Mouse (Mus musculus) CH12.LX (cell line): Measurements from ENCODE around the gene Kdm4b. TPM values are rescaled to one million over a fixed set of nuclear protein-coding genes. Genes with fewer than 3 reads are reported as not detected.

Source experiments
- DNase-seq: peaks from one replicate; pipeline ENCODE4 v3.0.0-alpha.2; 2013; ENCODE audit errors: extremely low read depth
- H3K27ac ChIP-seq: 2 replicates; pipeline ENCODE4 v1.5.1; 2012; ENCODE audit warnings: low read depth, mild to moderate bottlenecking, control low read depth, moderate library complexity; ENCODE audit not compliant: insufficient read depth
- H3K27me3 ChIP-seq: replicated peaks from 2 replicates; pipeline ENCODE3; 2012; ENCODE audit warnings: inconsistent platforms
- H3K36me3 ChIP-seq, 2 experiments: replicated peaks in 1 of 2; 2 replicates each; pipeline versions ENCODE3 to v1.6.1; 2012; ENCODE audit warnings: inconsistent platforms in 1 of 2, low read length in 1 of 2, mild to moderate bottlenecking in 1 of 2, mixed read lengths in 1 of 2, moderate library complexity in 1 of 2; ENCODE audit not compliant: control insufficient read depth in 1 of 2, insufficient read depth in 1 of 2
- H3K4me1 ChIP-seq, 2 experiments: 2 replicates each; pipeline ENCODE4 v1.6.1; 2012; ENCODE audit warnings: inconsistent platforms in 1 of 2, moderate library complexity in 1 of 2; ENCODE audit not compliant: insufficient read depth in 2 of 2, control insufficient read depth in 1 of 2
- H3K4me2 ChIP-seq: 2 replicates; pipeline ENCODE4 v1.6.1; 2012; ENCODE audit warnings: low read depth, mild to moderate bottlenecking, control low read depth; ENCODE audit not compliant: poor library complexity, insufficient read depth, severe bottlenecking
- H3K4me3 ChIP-seq, 3 experiments: fragments of 150-350 bp in 1 of 3; sonication (generic) in 1 of 3; replicated peaks in 1 of 3; 2 replicates each; pipeline versions ENCODE3 to v1.5.1; 2011 to 2012; ENCODE audit warnings: low read depth in 2 of 3, low read length in 2 of 3, mild to moderate bottlenecking in 2 of 3, moderate library complexity in 2 of 3, control low read depth in 1 of 3, improper control_type of control experiment in 1 of 3, inconsistent platforms in 1 of 3, mixed read lengths in 1 of 3; ENCODE audit not compliant: poor library complexity in 1 of 3
- H3K79me2 ChIP-seq: replicated peaks from 2 replicates; pipeline ENCODE4 v1.6.1; 2012; ENCODE audit warnings: mild to moderate bottlenecking, moderate library complexity; ENCODE audit not compliant: control insufficient read depth, poor library complexity, insufficient read depth, severe bottlenecking; ENCODE audit errors: extremely low read depth
- H3K9ac ChIP-seq: 2 replicates; pipeline ENCODE4 v1.6.1; 2012; ENCODE audit warnings: low read depth, mild to moderate bottlenecking, control low read depth, moderate library complexity; ENCODE audit not compliant: insufficient read depth
- H3K9me3 ChIP-seq: replicated peaks from 2 replicates; pipeline ENCODE3; 2012; ENCODE audit warnings: low read length, inconsistent platforms, mixed read lengths
- CHD2 ChIP-seq: IDR thresholded peaks from 2 replicates; pipeline ENCODE4 v1.6.1; 2011; ENCODE audit warnings: low read length, improper control_type of control experiment
- CTCF ChIP-seq, 2 experiments: IDR thresholded peaks in 1 of 2; conservative IDR thresholded peaks in 1 of 2; 2 replicates each; pipeline ENCODE4 v1.5.1; 2011 to 2012; ENCODE audit warnings: low read depth in 2 of 2, low read length in 2 of 2, improper control_type of control experiment in 1 of 2, inconsistent platforms in 1 of 2, mild to moderate bottlenecking in 1 of 2, moderate library complexity in 1 of 2
- ELF1 ChIP-seq: IDR thresholded peaks from 2 replicates; pipeline ENCODE4 v1.6.1; 2014; ENCODE audit warnings: low read depth, mild to moderate bottlenecking, inconsistent platforms, low read length, improper control_type of control experiment
- EP300 ChIP-seq: IDR thresholded peaks from 2 replicates; pipeline ENCODE4 v1.6.1; 2011; ENCODE audit warnings: low read length, improper control_type of control experiment
- ETS1 ChIP-seq: conservative IDR thresholded peaks from 2 replicates; pipeline ENCODE4 v1.6.1; 2012; ENCODE audit warnings: low read depth, mild to moderate bottlenecking, inconsistent platforms, low read length, improper control_type of control experiment, moderate library complexity
- GABPA ChIP-seq: IDR thresholded peaks from 2 replicates; pipeline ENCODE4 v1.6.1; 2012; ENCODE audit warnings: low read depth, low read length, improper control_type of control experiment, inconsistent platforms; ENCODE audit not compliant: insufficient replicate concordance
- HCFC1 ChIP-seq: IDR thresholded peaks from 2 replicates; pipeline ENCODE4 v1.6.1; 2012; ENCODE audit warnings: low read depth, mild to moderate bottlenecking, inconsistent platforms, low read length, improper control_type of control experiment
- JUN ChIP-seq: IDR thresholded peaks from 2 replicates; pipeline ENCODE4 v1.6.1; 2011; ENCODE audit warnings: low read depth, mild to moderate bottlenecking, low read length, improper control_type of control experiment, moderate library complexity; ENCODE audit not compliant: insufficient read depth
- JUND ChIP-seq: conservative IDR thresholded peaks from 2 replicates; pipeline ENCODE4 v1.6.1; 2011; ENCODE audit warnings: low read depth, low read length, improper control_type of control experiment
- MAX ChIP-seq: IDR thresholded peaks from 2 replicates; pipeline ENCODE4 v1.6.1; 2011; ENCODE audit warnings: low read length, improper control_type of control experiment
- MEF2A ChIP-seq: IDR thresholded peaks from 2 replicates; pipeline ENCODE4 v1.6.1; 2014; ENCODE audit warnings: low read depth, mild to moderate bottlenecking, inconsistent platforms, low read length, improper control_type of control experiment, borderline replicate concordance
- NELFE ChIP-seq: IDR thresholded peaks from 2 replicates; pipeline ENCODE4 v1.6.1; 2011; ENCODE audit warnings: low read depth, low read length, improper control_type of control experiment
- POLR2A ChIP-seq: IDR thresholded peaks from 2 replicates; pipeline ENCODE4 v1.6.1; 2011; ENCODE audit warnings: low read depth, mild to moderate bottlenecking, improper control_type of control experiment, low read length
- RAD21 ChIP-seq: IDR thresholded peaks from 2 replicates; pipeline ENCODE4 v1.6.1; 2011; ENCODE audit warnings: low read depth, mild to moderate bottlenecking, low read length, improper control_type of control experiment, moderate library complexity
- RCOR1 ChIP-seq: conservative IDR thresholded peaks from 2 replicates; pipeline ENCODE4 v1.6.1; 2012; ENCODE audit warnings: low read depth, mild to moderate bottlenecking, inconsistent platforms, low read length, improper control_type of control experiment
- SMC3 ChIP-seq: IDR thresholded peaks from 2 replicates; pipeline ENCODE4 v1.6.1; 2011; ENCODE audit warnings: low read depth, low read length, improper control_type of control experiment
- TBP ChIP-seq: conservative IDR thresholded peaks from 2 replicates; pipeline ENCODE4 v1.6.1; 2011; ENCODE audit warnings: low read depth, low read length, improper control_type of control experiment
- TCF12 ChIP-seq: IDR thresholded peaks from 2 replicates; pipeline ENCODE4 v1.6.1; 2014; ENCODE audit warnings: low read depth, mild to moderate bottlenecking, inconsistent platforms, low read length, improper control_type of control experiment
- UBTF ChIP-seq: IDR thresholded peaks from 2 replicates; pipeline ENCODE4 v1.6.1; 2012; ENCODE audit warnings: low read depth, mild to moderate bottlenecking, inconsistent platforms, low read length, improper control_type of control experiment, moderate library complexity
- USF1 ChIP-seq: IDR thresholded peaks from 2 replicates; pipeline ENCODE4 v1.6.1; 2014; ENCODE audit warnings: low read depth, mild to moderate bottlenecking, inconsistent platforms, low read length, improper control_type of control experiment
- USF2 ChIP-seq: conservative IDR thresholded peaks from 2 replicates; pipeline ENCODE4 v1.6.1; 2011; ENCODE audit warnings: low read depth, low read length, improper control_type of control experiment
- ZC3H11A ChIP-seq: IDR thresholded peaks from 2 replicates; pipeline ENCODE4 v1.6.1; 2012; ENCODE audit warnings: low read depth, mild to moderate bottlenecking, inconsistent platforms, low read length, improper control_type of control experiment
- ZKSCAN1 ChIP-seq: IDR thresholded peaks from 2 replicates; pipeline ENCODE4 v1.6.1; 2012; ENCODE audit warnings: low read depth, inconsistent platforms, low read length, improper control_type of control experiment, borderline replicate concordance
- ZNF384 ChIP-seq: IDR thresholded peaks from 2 replicates; pipeline ENCODE4 v1.6.1; 2012; ENCODE audit warnings: low read depth, low read length, improper control_type of control experiment, inconsistent platforms
- dilution Hi-C: fragments of 300-500 bp; cut with MboI; formaldehyde crosslinking; loops from 2 replicates; pipeline ENCODE4 v1.14.3; 2020; ENCODE audit warnings: low sequenced_read_pairs; ENCODE audit not compliant: extremely low pct_unique_long_range_greater_than_20kb, extremely low pct_ligation_motif_present
- in situ Hi-C: fragments of 300-500 bp; cut with MboI; formaldehyde crosslinking; loops from 3 replicates; pipeline ENCODE4 v1.14.3; 2019; ENCODE audit warnings: low sequenced_read_pairs, low pct_ligation_motif_present, low pct_unique_long_range_greater_than_20kb, mixed read lengths
- polyA plus RNA-seq: library from polyadenylated mRNA; unstranded; fragments of >175 nt; gene quantifications from 2 replicates; pipeline ENCODE4 v1.2.1, GENCODE M21; 2012; ENCODE audit warnings: low read depth; ENCODE audit not compliant: insufficient read length
- total RNA-seq, 2 experiments: library from RNA; depleted of rRNA; stranded (reverse); fragments of 300-350 nt in 1 of 2; fragments of >200 nt in 1 of 2; gene quantifications; 2 replicates each; pipeline ENCODE4 v1.2.3; 2012 to 2014

The Kdm4b gene
- total and polyA plus RNA-seq, 3 experiments, result 12.3 to 19.5 (median 14.2) TPM

DNA sequence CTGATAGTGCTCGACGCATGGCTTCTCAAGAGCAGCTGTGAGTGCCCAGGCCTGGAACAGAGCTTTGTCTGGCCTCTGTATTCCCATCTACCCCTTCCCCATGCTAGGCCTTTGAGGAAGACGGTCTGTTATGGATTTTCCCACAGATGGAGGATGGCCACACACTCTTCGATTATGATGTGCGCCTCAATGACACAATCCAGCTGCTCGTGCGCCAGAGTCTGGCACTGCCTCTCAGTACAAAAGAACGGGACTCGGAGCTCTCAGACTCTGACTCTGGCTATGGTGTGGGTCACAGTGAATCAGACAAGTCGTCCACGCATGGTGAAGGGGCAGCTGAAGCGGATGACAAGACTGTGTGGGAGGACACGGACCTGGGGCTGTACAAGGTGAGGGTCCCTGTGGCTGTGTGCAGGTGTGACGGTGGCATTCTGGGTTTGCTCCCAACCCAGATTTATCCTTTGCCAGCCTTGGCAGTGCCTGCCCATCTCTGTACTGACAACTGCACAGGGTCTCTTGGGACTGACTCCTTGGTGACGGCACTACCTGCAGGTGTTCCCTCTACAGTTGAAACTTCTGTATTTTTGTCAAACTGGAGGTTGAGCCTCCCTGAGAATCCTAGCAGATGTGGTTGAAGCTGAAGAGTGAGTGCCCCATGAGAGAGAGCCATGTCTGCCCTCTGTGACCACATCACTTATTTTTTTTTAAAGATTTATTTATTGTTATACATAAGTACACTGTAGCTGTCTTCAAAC lies 16.5 kb upstream of the Kdm4b start:
- no peak overlapping the region for H3K9ac ChIP-seq
- H3K36me3 ChIP-seq, result peaks cover 80 to 94% of the 10 kb centered on the region in 2 experiments
- H3K4me2 ChIP-seq, result no peak overlapping the region
- in situ Hi-C loops (no loop called here), dilution Hi-C loops (no loop called here)
- H3K9me3 ChIP-seq, result no peaks in the 10 kb centered on the region
- no peaks in the 10 kb centered on the region for H3K27me3 ChIP-seq
- peak; percentile 64 for DNase-seq
- TF ChIP-seq NELFE (no peak), POLR2A (no peak), JUND (no peak), JUN (no peak), EP300 (peak; percentile 41; the same call in 1 of the 2 replicates), ETS1 (peak; percentile 41; the same call in 1 of the 2 replicates), GABPA (no peak), CHD2 (no peak), MEF2A (no peak), USF1 (no peak), CTCF (conservative IDR thresholded peaks at IDR 0.05 in 1 of 2, IDR thresholded peaks at IDR 0.05 in 1 of 2; ENCODE audit: low read depth in 2 of 2, low read length in 2 of 2) (no peak), TCF12 (no peak), ZKSCAN1 (no peak), ELF1 (no peak), ZC3H11A (no peak), RAD21 (no peak), ZNF384 (peak; percentile 29; the same call in 1 of the 2 replicates), SMC3 (no peak), USF2 (no peak), TBP (no peak), RCOR1 (no peak), HCFC1 (no peak), UBTF (no peak), MAX (no peak)
- no peak overlapping the region for H3K4me3 ChIP-seq
- 0 out of 2 replicates have a peak overlapping the region, but pooled peaks have one; percentile 28 for H3K27ac ChIP-seq
- H3K79me2 ChIP-seq, result peaks cover 52% of the 10 kb centered on the region
- peaks cover 20 to 58% of the 10 kb centered on the region in 2 experiments for H3K4me1 ChIP-seq
